Mouse (Mus musculus) granulocyte monocyte progenitor cell, adult 5-6 weeks (primary cell): Measurements from ENCODE around the gene Fbxl8. TPM values are rescaled to one million over a fixed set of nuclear protein-coding genes. Genes with fewer than 3 reads are reported as not detected.
"Not testable (repeated sequence)": the region's sequence is repeated elsewhere in the genome, so short reads cannot be mapped to it uniquely, and the experiment has no call there.

Experiments used
- ATAC-seq: replicated peaks from 2 replicates; pipeline ENCODE4 v1.8.0; 2016; ENCODE audit warnings: mild to moderate bottlenecking, moderate TSS enrichment, inconsistent platforms; ENCODE audit not compliant: poor library complexity, severe bottlenecking
- total RNA-seq, 2 experiments: library from RNA; stranded (forward) in 1 of 2; stranded (reverse) in 1 of 2; fragments of 200-712, 200-1000 nt in 1 of 2; fragments of >200 nt in 1 of 2; fragmentation: Nextera tagmentation in 1 of 2; gene quantifications; 2 replicates each; pipeline ENCODE4 v1.2.3; 2014 to 2017

The Fbxl8 gene
- total RNA-seq (2014; fragmentation: Nextera tagmentation) (0.21 and 4.4 TPM in 2 replicates), total RNA-seq (2017) (1.7 and 3.6 TPM in 2 replicates)

DNA sequence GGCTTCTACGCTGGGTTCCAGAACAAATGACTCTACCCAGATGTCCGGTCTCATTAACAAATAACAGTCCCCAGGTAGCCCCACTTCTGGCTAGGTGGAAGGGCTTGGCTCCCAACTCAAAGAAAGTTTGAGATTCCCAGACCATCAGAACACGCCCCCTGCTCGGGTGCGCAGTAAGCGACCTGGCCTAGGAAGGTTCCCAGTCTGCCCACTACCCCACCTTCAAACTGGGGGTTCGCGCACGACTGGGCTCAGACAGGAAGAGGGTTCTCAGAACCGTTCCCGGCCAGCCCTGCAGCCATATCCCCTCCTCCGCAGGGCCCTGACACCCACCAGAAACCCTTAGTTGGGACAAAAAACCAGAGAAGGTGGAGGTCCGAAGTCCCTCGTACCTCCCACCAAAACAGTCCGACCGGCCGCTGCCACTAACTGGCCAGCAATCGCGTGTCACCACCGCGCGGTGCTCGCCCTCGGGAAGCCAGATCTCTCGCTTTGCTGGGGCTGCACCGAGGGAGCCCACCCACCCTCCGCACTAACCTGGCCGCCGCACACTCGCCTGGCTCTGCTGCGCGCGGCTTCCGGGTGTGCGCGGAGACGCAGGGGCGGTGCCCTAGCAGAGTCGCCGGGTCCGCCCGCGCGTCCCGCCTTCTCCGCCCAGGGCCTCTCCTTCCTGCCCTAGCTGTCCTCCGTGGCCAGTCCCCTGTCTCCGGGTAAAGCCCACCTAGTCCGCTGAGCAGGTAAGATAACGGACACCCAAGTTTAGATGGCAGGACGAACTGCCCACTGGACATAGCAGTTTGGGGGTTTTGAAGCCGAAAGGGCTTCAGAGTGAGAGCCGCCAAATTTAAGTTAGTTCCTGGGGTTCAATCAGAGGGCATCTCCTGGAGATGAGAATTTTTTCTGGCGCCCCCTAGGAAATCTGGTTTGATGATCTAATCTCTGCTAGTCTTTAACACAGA lies at the start of gene Fbxl8, which contains the start of gene Tradd:
Fbxl8 (plus strand) TSS at position 625 of the 959 bp plus-strand sequence.
Tradd (minus strand) TSS at position 586 of the 959 bp plus-strand sequence.
- peak; percentile 61 for ATAC-seq

DNA sequence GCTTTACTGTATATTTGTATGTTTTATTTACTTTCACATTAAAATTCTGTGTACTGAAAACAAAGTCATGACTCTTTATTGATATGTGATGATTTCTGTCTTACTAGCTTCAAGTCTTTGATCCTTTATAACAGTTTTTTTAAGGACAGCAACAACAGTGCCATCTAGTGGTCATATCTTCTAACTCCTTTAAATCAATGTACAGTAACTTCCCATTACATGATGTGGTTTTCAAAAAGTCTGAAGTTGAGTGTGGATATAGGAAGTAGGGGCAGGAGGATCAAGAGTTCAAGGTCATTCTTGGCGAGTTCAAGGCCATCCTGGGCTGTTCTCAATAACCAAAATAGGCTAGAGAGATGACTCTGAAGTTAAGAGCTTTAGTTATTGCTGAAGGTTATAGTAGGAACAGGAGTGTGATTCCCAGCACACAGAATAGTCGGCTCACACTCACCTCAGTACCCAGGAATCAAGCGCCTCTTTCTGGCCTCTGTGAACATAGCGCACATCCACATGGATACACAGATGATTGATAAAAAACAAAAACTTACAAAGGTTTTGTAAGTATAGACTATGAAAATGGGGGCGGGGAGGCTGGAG lies 46.4 kb upstream of the Fbxl8 start:
- ATAC-seq: peak; percentile 89

DNA sequence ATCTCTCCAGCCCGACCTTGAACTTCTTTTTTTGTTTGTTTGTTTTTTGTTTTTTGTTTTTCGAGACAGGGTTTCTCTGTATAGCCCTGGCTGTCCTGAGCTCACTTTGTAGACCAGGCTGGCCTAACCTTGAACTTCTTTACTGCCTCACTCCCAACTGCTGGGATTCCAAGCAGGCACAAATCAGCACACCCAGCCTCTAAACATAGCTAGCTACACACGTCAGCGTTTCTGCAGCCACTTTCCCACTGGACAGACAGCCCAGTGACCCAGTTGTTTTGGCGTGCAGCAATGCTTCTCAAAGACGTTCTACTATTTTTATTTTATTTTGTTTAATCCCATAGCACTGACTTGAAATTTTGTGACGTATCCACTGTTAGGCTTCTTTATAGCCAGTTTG lies 40.6 kb upstream of the Fbxl8 start:
- no peak for ATAC-seq

DNA sequence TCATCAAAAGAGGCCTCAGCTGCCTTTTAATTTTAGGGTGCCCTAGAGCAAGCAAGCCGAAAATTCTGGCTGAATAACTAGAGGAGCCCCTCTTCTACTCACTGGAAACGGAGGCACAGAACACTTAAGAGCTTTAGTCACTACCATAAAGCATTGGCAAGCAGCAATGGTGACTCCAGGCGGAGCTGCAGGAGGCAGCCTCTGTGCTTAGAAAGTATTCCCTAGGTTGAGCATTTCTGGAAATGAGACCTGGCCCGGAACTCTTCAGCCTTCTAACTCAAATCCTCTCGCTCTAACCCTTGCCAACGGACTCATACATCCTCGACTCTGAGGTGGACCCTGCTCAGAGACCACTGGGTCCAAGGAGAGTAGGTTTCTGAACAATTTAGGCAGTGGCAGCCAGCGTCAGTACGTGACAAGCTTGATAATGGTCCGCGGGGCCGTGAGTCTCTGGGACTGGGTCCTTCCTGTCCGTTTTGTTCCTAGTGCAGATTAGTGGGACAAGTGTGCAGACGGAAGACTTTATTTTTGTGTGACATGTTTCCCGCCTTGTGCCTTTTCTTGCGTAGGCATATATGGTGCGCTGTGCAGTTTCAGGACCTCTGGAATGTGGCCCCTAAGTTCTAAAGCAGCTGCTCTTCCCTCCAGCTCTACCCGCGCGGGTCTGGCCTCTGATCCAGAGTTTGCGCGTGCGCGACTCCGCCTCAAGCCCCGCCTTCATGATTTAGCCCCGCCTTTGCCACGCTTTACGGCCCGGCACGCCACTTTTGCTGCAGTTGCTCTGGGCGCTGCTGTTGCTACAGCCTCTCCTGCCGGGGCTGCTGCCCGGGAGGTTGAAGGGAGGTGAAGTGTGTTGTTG lies 39.8 kb upstream of the Fbxl8 start, which contains the start of gene D230025D16Rik:
D230025D16Rik (plus strand) TSS at position 733 of the 859 bp plus-strand sequence.
- peak; percentile 94 for ATAC-seq

DNA sequence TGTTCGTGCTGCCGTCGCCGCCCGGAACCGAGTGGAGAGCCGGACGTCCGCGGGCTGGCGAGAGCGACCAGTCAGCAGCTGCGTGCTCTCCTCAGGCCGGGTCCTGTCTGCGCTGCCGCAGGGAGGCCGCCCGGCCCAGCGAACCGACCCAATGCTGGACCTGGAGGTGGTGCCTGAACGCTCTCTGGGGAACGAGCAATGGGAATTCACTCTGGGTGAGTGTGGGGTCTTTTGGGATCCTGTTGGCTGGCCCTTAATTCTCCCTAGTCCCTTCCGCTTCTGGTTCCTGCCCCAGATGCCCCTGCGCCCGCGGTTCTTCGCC lies 39.2 kb upstream of the Fbxl8 start:
- peak; percentile 9; the same call in 1 of the 2 replicates for ATAC-seq

DNA sequence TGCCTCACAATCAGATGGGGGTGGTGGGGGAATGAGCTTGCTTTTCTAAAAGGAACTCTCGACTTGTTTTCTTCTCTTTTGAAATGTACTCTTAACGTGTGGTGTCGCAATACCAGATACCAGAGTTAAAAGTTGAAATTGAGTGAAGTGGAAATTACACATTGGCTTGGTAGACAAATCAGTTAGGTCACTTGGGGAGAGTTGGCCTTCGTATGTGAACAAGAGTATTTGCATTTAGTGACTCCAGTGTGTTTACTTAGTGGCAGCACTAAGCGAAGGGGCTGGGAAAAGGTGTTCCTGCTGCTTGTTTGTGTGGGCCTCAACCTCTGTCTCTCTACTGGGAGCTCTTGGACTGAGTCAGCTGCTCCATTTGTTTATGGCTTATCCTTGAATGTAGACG lies 38.5 kb upstream of the Fbxl8 start:
- ATAC-seq: peak; percentile 59

DNA sequence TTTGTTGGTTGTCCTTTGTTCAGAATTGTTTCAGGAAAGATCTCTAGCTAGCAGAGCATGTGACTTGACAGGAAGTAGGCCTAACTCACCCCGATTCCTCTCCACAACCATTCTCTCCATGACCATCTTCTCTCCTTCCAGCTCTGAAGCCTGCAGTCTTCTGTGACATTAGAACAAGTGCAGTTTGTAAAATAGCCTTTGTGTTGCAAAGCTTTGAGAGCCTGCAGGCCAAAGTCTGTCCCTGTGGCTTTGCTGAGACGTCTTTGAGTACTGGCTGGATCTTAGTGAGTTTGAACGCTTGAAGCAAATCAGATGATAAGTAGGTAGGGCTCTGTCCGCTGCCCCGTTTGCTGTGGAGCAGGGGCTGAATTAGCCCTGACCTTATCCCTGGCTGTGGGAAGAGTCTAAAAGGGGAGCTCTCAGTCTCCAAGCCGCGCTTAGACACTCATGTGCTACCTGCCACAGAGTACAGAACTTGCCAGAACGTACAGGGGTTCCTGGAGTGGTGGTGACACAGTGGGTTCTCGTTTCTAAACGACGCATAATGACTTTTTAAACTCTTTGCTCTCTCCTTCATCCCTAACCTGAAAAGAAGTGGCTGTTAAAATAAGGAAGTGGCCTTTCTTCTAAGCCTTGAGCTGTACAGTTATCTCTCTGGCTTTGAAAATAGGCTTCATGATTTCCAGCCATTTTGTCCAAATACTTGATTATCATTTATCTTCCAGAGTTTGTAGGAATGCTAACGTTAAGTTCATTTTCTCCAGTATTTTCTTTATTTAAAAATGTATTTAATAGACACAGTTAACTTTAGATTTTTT lies 32.7 kb upstream of the Fbxl8 start:
- peak; percentile 59 for ATAC-seq

DNA sequence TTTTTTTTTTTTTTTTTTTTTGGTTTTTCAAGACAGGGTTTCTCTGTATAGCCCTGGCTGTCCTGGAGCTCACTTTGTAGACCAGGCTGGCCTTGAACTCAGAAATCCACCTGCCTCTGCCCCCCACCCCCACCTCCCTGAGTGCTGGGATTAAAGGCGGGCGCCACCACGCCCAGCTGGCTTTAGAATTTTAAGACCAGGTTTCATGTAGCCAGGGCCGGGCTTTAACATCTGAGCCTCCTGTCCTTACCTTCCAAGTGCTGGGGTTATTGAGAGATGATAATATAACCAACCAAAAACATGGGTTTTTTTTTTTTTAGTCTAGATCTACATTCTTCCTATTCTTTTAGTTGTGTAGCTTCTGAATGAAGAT lies 32.1 kb upstream of the Fbxl8 start:
- not testable (repeated sequence) for ATAC-seq

DNA sequence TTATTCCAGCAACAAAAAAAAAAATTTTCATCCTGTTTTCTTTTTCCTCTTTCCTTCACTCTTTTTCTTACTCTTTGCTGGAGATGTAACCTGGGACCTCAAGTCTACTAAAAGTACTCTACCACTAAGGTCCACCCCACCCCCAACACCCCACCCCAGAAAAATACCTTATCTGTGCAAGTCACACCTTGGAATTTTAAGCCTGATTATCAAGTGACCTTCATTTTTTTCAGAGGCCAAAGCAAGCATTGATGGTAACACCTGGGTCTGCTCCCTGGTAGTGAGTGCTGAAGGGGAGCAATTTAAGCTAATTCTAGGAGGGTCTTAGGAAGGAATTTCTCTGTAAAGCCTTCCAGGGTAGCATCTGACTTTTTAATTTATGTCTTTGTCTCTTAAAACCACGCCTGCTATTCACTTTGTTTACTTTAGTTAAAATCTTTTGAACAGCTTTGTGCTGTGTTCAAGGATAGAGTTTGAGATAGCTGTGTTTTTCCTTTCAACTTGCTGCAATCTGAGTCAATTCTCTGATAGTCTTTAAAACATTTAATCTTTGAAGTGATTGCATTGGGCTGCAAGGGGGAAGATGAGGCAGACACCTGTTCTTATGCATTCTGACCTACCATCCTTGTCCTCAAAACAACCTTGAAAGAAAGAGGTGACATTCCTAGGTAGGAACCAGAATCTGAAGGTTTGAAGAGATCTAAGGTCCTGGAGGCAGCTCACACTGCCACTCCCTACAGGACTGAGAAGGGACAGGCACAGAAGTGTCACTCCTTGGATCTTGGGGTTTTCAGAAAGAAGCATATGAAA lies 31.1 kb upstream of the Fbxl8 start:
- ATAC-seq: no peak

DNA sequence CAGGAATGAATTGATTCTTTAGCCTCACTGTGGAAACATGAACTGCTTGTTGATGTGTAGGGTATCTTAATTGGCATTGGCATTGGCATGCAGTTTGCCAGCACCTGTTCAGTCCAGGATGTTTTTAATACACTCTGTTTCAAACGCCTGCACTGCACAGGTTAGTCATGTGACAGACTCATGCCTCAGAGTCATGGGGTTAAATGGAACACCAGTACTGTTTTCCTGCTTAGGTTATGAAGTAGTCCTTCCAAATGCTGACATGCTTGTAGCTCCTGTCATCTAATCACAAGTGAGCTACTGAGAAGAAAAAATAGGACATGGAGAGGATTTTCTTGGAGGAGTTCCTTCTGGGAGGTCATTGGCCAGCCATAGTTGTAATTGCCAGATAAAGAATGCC lies 29.2 kb upstream of the Fbxl8 start:
- no peak for ATAC-seq

DNA sequence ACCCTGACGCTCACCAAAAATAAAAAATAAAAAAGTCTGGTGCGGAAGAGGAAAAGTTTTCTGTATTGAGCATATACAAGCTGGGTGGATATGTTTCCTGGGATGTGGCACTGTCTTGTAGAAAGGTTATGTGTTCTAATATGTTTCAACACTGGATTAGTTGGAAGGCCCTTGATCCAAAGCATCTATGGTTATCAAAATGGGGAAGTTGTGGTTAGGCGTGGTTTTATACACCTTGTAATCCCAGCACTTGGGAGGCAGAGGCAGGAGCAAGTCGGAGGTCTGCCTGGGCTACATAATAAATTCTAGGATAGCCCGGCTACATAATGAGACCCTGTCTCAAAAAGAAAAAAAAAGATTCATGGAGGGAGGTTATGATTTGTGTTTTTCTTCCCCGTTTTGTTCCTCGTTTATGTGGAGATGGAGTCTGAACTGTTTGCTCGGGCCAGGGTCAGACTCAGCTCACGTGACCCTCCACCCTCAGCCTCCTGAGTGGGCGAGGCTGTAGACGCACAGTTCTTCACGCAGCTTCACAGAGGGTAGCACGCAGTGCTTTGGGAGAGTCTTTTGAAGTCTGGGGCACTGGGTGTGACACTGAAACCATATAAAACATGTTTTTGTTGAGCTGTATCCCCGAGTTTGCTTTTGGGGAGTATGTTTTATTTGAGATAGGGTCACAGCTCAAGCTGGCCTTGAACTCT lies 26.9 kb upstream of the Fbxl8 start:
- ATAC-seq: peak; percentile 85

DNA sequence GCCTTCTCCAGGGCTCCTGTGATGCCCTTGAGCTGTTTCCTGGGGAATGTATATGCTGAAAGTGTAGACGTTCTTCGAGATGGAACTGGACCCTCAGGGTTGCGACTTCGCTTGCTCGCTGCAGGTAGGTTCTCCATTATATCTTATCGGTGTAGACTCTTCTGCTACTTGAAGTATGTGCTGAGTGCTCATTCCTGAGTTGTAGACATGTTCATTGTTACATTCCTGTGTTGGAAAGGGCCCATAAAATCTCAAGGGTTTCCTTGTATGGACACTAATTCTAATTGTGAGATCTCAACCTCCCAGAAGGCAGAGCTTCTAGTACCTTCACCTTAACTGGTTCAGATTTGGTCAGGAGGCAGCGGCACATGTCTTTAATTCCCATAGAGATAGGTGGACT lies 23.4 kb upstream of the Fbxl8 start:
- ATAC-seq: no peak

DNA sequence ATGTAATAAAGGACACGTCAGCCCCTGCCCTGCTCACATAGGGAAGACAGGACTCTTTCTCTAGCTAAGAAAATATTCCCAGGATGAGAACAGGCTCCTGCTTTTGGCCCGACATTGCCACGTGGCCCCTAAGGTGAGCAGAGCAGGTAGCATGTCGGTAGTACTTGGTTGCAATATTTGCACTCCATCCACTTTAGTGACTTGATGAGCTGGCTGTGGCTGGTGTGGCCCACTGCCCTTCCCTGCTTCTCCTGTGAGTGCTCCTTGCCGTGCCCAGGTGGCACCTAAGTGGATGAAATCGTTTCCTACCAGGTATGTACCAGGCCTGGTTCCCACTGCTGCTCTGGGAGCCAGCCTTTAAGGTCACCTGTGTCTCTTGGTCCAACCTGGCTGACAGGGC lies 12.5 kb upstream of the Fbxl8 start:
- ATAC-seq: no peak

DNA sequence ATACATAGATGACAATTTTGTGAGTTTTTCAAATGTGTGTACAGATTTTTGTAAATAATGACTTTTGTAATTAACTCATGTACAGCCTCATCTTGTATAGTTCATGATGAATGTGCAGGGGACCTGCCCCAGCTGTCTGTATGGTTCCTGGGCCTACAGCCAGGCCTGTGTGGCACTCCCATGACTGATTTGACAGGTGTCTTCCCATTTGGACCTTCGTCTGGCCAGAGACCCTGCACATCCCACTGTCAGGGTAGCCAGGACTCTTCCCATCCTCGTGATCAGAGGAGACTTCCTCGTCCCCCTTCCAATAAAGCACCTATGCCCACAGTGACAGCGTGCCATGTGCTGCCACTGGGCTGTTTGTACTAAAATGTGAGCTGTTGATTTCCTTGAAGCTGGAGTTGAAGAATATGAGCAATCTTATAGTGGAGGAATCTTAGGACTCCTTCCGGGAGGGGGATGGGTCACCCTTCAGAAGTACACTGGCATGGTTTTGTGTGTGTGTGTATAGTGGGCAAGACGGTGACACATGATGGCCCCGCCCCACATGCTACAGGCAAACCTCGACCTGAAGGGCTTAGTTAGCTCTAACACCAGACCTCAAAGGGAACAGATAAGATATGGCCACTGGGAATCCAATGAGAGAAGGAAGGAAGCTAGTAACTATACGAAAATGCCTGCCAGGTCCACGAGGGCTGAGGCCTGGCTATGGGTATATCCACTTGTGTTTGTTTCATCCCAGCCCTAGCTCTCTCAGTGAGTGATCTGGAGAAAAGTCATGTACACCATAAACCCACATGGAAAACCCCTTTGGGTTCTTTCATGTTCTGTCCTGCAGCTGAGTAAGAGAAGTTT lies 11.5 kb upstream of the Fbxl8 start:
- ATAC-seq: no peak

DNA sequence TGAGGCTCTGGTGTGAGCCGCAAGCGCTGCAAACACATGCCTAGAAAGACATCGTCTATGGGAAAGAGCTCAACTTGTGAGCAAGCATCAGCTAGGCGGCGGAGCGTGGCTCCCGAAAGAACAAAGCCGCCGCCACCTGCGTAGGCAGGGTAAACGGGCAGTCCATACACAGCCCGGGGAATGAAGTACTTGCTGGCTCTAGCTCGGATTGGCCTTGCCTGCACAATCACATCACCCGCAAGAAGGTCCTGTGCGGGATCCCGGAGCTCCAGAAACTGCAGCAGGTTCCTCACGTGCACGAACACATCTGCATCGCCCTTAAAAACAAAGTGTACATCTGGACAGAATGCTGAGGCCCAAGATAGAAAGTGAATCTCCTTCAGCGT lies 10.7 kb upstream of the Fbxl8 start:
- no peak for ATAC-seq

DNA sequence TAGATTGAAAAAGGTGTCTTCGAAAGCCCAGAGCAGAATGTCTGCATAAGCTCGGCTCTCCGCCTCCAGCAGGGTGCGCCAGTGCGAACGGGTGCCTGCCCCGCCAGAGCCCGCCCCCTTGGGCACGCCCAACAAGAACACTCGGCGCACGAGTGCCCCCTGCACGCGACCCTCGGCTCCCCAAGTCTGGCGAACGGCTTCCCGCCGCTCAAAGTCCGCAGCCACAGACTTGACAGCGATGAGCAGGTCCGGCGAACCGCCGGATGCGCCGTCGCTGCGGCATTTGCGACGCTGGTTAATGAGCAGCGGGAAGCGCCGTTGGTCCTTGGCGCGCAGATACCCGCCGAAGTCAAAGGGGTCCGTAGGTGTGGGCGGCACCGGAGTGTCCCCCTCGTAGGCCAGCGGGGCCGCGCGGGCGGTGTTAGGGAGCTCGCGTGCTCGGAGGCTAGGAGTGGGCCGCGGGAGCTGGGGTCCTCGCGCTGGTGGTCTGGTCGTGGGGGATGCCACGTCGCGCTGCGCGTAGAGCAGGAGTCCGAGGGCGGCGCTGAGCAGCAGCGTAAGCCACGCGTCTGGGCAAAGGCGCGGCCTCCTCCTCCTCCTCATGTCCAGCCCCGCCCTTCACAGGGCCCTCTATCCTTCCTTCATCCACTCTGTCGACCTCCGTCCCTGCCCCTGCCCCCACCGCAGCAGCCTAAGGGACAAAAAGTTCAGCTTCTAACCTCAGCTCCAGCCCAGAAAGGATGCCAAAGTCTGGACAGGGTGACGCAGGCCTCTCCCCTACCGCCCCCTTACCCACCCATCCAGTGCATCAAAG lies 10.1 kb upstream of the Fbxl8 start:
- ATAC-seq: peak; percentile 91

DNA sequence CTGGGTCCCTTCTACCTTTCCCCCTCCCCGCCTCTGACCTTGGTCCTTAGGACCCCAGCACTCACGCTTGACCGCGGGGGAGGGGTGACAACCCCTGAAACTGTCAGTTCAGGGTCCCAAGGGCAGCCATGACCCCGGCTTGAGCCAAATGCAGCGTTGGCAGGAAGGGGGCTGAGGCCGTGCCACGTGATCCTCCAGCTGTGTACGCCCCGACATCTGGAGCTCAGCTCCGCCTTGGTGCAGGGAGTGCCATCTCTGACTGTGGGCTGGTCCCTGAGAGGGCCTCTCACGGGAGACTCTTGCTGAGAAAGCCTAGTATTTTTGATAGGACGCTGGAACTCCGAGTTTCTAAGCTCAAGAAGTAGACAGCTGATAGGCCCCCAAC lies 9.5 kb upstream of the Fbxl8 start, which contains the start of gene B3gnt9:
B3gnt9 (minus strand) TSS at position 188 of the 385 bp plus-strand sequence.
- ATAC-seq: peak; percentile 26; the same call in 1 of the 2 replicates
